Mouse (Mus musculus) kidney, adult 2 months (tissue): ENCODE data around the gene Itih5.

Experiments used
- CTCF ChIP-seq: fragments of 200-500 bp; conservative IDR thresholded peaks from 2 replicates; pipeline ENCODE4 v1.5.1; 2011; ENCODE audit warnings: low read depth, mild to moderate bottlenecking, control low read depth, low read length, moderate library complexity, mixed read lengths; ENCODE audit not compliant: insufficient read depth, insufficient read length
- POLR2A ChIP-seq: fragments of 200-500 bp; IDR thresholded peaks from one replicate; pipeline ENCODE4 v1.6.1; 2011; ENCODE audit warnings: low read depth, low read length, control low read depth

- TF ChIP-seq CTCF (no peak), POLR2A (no peak)
Measured at GRCm38 (mm10) chr2:10262722-10263121, 109.4 kb downstream of the Itih5 start.
